Mouse (Mus musculus): ENCODE measurements around the gene Zscan20. TPM values are rescaled to one million over a fixed set of nuclear protein-coding genes. Genes with fewer than 3 reads are reported as not detected.

The Zscan20 gene
- polyA plus RNA-seq, 1 experiment = 2.8 TPM

- TF ChIP-seq MAX (IDR thresholded peaks at IDR 0.05; ENCODE audit: low read depth) (no peak), MYOG (IDR thresholded peaks at IDR 0.05; ENCODE audit: control insufficient read depth in 1 of 3, insufficient read depth in 1 of 3, insufficient read length in 2 of 3, low read depth in 2 of 3) (no peak), REST (IDR thresholded peaks at IDR 0.05; ENCODE audit: insufficient read depth, insufficient read length) (no peak), MYOD1 (IDR thresholded peaks at IDR 0.05; ENCODE audit: control insufficient read depth in 1 of 3, insufficient read length in 2 of 3, low read depth in 2 of 3) (no peak), TCF3 (IDR thresholded peaks at IDR 0.05; ENCODE audit: insufficient read length, low read depth) (no peak), USF1 (IDR thresholded peaks at IDR 0.05; ENCODE audit: low read depth) (no peak), E2F4 (IDR thresholded peaks at IDR 0.05; ENCODE audit: insufficient read depth) (no peak), TCF12 (IDR thresholded peaks at IDR 0.05; ENCODE audit: insufficient read depth, poor library complexity, severe bottlenecking) (no peak), CEBPB (IDR thresholded peaks at IDR 0.05; ENCODE audit: insufficient read depth, poor library complexity, severe bottlenecking) (no peak), POLR2A (IDR thresholded peaks at IDR 0.05; ENCODE audit: insufficient read length, low read depth) (no peak), POLR2AphosphoS2 (IDR thresholded peaks at IDR 0.05; ENCODE audit: insufficient read length, low read depth) (no peak), SRF (IDR thresholded peaks at IDR 0.05; ENCODE audit: control insufficient read depth, insufficient read length, low read depth) (no peak)
- H3K36me3 ChIP-seq (ENCODE audit: control insufficient read depth, insufficient read depth) = no peaks in the 10 kb centered on the region
- peaks cover 24% of the 10 kb centered on the region for H3K27me3 ChIP-seq (ENCODE audit: control insufficient read depth, insufficient read depth, insufficient read length)
- H3K4me2 ChIP-seq (ENCODE audit: low read depth) = no peak overlapping the region
- H3K79me2 ChIP-seq (ENCODE audit: control insufficient read depth, insufficient read depth) = no peaks in the 10 kb centered on the region
- H3ac ChIP-seq (ENCODE audit: control insufficient read depth, insufficient read length) = no peak overlapping the region
- no peak overlapping the region for H3K4me3 ChIP-seq
These were observed 66.5 kb downstream of the Zscan20 start for GRCm38 (mm10) chr4:128543378-128543777.

Other genes with a start within 250 kb of the Zscan20 start
- not detected for gene Tlr12, start 8.5 kb upstream of the Zscan20 start, polyA plus RNA-seq (2012; fragmentation: generic; extraction: Trizol)
- gene Phc2, start 44.6 kb upstream of the Zscan20 start, polyA plus RNA-seq (2012; fragmentation: generic; extraction: Trizol) = 100 TPM
- gene A3galt2, start 145.3 kb upstream of the Zscan20 start, polyA plus RNA-seq (2012; fragmentation: generic; extraction: Trizol) = 0.13 TPM
- 12.0 TPM for gene Zfp362, start 195.9 kb upstream of the Zscan20 start, polyA plus RNA-seq (2012; fragmentation: generic; extraction: Trizol)